Mouse (Mus musculus) central nervous system, embryonic 18 days (tissue): ENCODE measurements around the gene Id4. TPM values are rescaled to one million over a fixed set of nuclear protein-coding genes. Genes with fewer than 3 reads are reported as not detected.

Source experiments
- polyA plus RNA-seq: library from polyadenylated mRNA; depleted of rRNA; stranded (reverse); fragments of >200 nt; gene quantifications from 2 replicates; pipeline ENCODE4 v1.2.3, GENCODE M21; 2012; rRNA removed

Gene Id4
- polyA plus RNA-seq: 62.1 and 69.4 TPM in 2 replicates

DNA sequence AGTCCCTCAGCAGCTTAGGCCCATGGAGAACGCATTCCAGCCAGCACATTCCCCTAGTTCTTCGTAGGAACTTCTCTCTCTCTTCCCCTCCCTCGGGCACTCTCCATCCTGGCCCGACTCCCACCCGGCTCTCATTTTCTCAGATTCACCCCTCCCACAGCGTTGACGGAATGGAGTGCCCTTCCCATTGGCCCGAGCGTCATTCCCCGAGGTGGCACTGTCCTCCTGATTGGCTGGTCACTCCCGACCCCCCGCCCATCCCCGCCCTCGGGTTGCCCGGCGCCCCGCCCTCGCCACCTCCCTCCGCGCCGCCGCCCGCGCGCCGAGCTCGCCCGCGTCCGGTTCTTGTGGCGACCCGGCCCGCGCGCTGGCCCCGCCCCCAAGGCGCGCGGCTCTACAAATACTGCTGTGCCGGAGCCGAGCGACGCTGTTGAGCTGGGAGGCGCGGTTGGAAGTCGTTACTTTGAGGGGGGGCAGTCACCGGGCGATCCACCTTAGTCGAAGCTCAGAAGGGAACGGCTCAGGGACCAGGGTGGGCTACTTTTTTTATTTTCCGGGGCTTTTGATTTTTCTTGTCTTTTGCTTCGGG, at the start of gene Id4:
TSS of gene Id4 (plus strand) at position 539 of the 589 bp plus-strand sequence.

